Mouse (Mus musculus) small intestine, adult 2 months (tissue): ENCODE results near the gene Dhrs7b.

Experiments used
- CTCF ChIP-seq: fragments of 200-500 bp; IDR thresholded peaks from 2 replicates; pipeline ENCODE4 v1.5.1; 2012; ENCODE audit warnings: low read depth, mild to moderate bottlenecking, control low read depth, inconsistent platforms, low read length, moderate library complexity, mixed read lengths; ENCODE audit not compliant: insufficient replicate concordance, insufficient read length; ENCODE audit errors: extremely low read depth
- POLR2A ChIP-seq: fragments of 200-500 bp; IDR thresholded peaks from 2 replicates; pipeline ENCODE4 v1.6.1; 2012; ENCODE audit warnings: low read depth, mild to moderate bottlenecking, control low read depth, inconsistent platforms, low read length, moderate library complexity

DNA sequence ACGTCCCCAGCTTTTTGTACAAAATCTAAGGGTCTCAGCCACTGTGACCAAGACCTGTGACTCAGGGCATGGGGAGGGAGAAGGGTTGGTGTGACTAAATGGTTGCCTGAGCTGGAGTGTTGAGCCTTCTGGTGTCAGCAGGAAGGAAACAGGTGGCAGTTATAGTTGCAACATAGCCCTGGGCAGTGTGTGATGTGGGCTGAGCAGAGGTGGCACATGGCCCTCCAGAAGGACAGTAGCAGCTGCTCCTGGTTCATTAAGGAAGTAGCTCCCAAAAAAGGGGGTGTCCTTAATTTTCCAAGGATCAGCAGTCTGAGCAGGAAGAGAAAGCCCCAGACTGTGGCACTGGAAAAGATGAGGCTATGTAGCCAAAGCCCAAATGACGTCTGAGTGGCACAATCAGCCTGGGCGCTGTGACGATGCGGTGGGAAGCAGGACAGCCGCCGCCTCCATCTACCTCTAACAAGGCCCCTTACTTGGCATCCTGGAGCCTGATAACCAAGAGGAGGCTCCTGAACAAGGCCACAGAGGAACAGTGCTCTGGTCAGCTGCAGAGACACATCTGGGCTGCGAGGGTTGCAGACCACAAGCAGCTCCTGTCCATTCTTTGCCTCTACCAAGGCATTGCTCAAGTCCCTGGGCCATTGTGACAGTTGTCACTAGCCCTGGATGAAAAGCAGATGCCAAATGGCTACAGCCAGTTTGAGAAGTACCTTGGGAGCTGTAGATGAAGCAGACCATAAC lies 46.1 kb upstream of the Dhrs7b start:
- no peak for TF ChIP-seq POLR2A
- TF ChIP-seq CTCF = no peak
